Mouse (Mus musculus): ENCODE measurements at regions not wholly inside any gene's neighbourhood (a gene's known extent, or its start where the extent isn't known, plus 50 kb on each side); places are given as distances from the start of the nearest gene placed in this dataset.

GRCm38 (mm10) chr12:106835241-106835640 lies 653.2 kb upstream of the 3110018I06Rik start:
- DNase-seq (ENCODE audit: low read depth, low spot score), result no peak
- no peaks in the 10 kb centered on the region for H3K36me3 ChIP-seq (ENCODE audit: control insufficient read depth in 1 of 2, insufficient read depth in 2 of 2, low read length in 2 of 2)
- no peaks in the 10 kb centered on the region for H3K79me2 ChIP-seq (ENCODE audit: control insufficient read depth, insufficient read depth, low read length, poor library complexity)
- H3K9me3 ChIP-seq (replicated peaks; ENCODE audit: insufficient read depth, low read length), result no peaks in the 10 kb centered on the region
- no peaks in the 10 kb centered on the region for H3K4me1 ChIP-seq (ENCODE audit: control insufficient read depth in 1 of 2, insufficient read depth in 2 of 2, low read length in 2 of 2)
- no peaks in the 10 kb centered on the region for H3K27me3 ChIP-seq (ENCODE audit: control insufficient read depth in 1 of 2, insufficient read depth in 2 of 2, low read length in 2 of 2)
- H3K4me3 ChIP-seq (ENCODE audit: control insufficient read depth in 1 of 2, insufficient read depth in 1 of 2, low read depth in 2 of 2, low read length in 2 of 2), result no peak overlapping the region
- no peak overlapping the region for H3K27ac ChIP-seq (ENCODE audit: control insufficient read depth, low read depth, low read length)
- H3K9ac ChIP-seq (ENCODE audit: control insufficient read depth, low read depth, low read length, poor library complexity, severe bottlenecking), result no peak overlapping the region
- TF ChIP-seq MEF2A (IDR thresholded peaks at IDR 0.05; ENCODE audit: extremely low read depth, insufficient replicate concordance, low read depth, low read length, poor library complexity, severe bottlenecking) (no peak), TAL1 (IDR thresholded peaks at IDR 0.05; ENCODE audit: low read length) (no peak), TCF12 (IDR thresholded peaks at IDR 0.05; ENCODE audit: low read depth, low read length) (no peak), MAFK (IDR thresholded peaks at IDR 0.05; ENCODE audit: borderline replicate concordance, low read depth, low read length) (no peak), RCOR1 (IDR thresholded peaks at IDR 0.05; ENCODE audit: low read depth, low read length) (no peak), ELF1 (IDR thresholded peaks at IDR 0.05; ENCODE audit: low read depth, low read length) (no peak), RAD21 (IDR thresholded peaks at IDR 0.05; ENCODE audit: low read depth, low read length) (no peak), POLR2A (IDR thresholded peaks at IDR 0.05; ENCODE audit: control insufficient read depth in 1 of 2, insufficient read depth in 1 of 2, low read depth in 1 of 2, low read length in 2 of 2, poor library complexity in 1 of 2) (no peak), MXI1 (IDR thresholded peaks at IDR 0.05; ENCODE audit: low read depth, low read length) (no peak), POLR2AphosphoS2 (IDR thresholded peaks at IDR 0.05; ENCODE audit: low read length) (no peak), MAX (IDR thresholded peaks at IDR 0.05; ENCODE audit: low read length) (no peak), USF2 (IDR thresholded peaks at IDR 0.05; ENCODE audit: borderline replicate concordance in 1 of 2, insufficient read depth in 1 of 2, low read depth in 1 of 2, low read length in 2 of 2) (no peak), E2F4 (IDR thresholded peaks at IDR 0.05; ENCODE audit: borderline replicate concordance, low read depth, low read length) (no peak), ZKSCAN1 (IDR thresholded peaks at IDR 0.05; ENCODE audit: low read depth, low read length) (no peak), GABPA (IDR thresholded peaks at IDR 0.05; ENCODE audit: low read depth, low read length) (no peak), BHLHE40 (IDR thresholded peaks at IDR 0.05; ENCODE audit: borderline replicate concordance, low read depth, low read length) (no peak), SIN3A (IDR thresholded peaks at IDR 0.05; ENCODE audit: low read length) (no peak), MAZ (IDR thresholded peaks at IDR 0.05; ENCODE audit: low read depth, low read length) (no peak)

GRCm38 (mm10) chr12:106839618-106840017 lies 648.8 kb upstream of the 3110018I06Rik start:
- Histone ChIP-seq H3K36me3 (ENCODE audit: control insufficient read depth in 1 of 2, insufficient read depth in 2 of 2, low read length in 2 of 2) (no peaks in the 10 kb centered on the region), H3K4me3 (ENCODE audit: control insufficient read depth in 1 of 2, insufficient read depth in 1 of 2, low read depth in 2 of 2, low read length in 2 of 2) (no peak overlapping the region), H3K9me3 (replicated peaks; ENCODE audit: insufficient read depth, low read length) (no peaks in the 10 kb centered on the region), H3K9ac (ENCODE audit: control insufficient read depth, low read depth, low read length, poor library complexity, severe bottlenecking) (no peak overlapping the region), H3K27ac (ENCODE audit: control insufficient read depth, low read depth, low read length) (no peak overlapping the region), H3K79me2 (ENCODE audit: control insufficient read depth, insufficient read depth, low read length, poor library complexity) (no peaks in the 10 kb centered on the region), H3K4me1 (ENCODE audit: control insufficient read depth in 1 of 2, insufficient read depth in 2 of 2, low read length in 2 of 2) (no peaks in the 10 kb centered on the region), H3K27me3 (ENCODE audit: control insufficient read depth in 1 of 2, insufficient read depth in 2 of 2, low read length in 2 of 2) (no peaks in the 10 kb centered on the region)
- TF ChIP-seq NRF1 (IDR thresholded peaks at IDR 0.05; ENCODE audit: insufficient read depth, low read depth, low read length, poor library complexity, severe bottlenecking) (no peak), GATA1 (IDR thresholded peaks at IDR 0.05; ENCODE audit: low read depth, low read length) (no peak), SIN3A (IDR thresholded peaks at IDR 0.05; ENCODE audit: low read length) (no peak)
- no peak for DNase-seq (ENCODE audit: low read depth, low spot score)
